Mouse (Mus musculus) telencephalon, adult 2 months (tissue): Measurements from ENCODE around the gene Gm20388.
"Not testable (repeated sequence)": the region's sequence is repeated elsewhere in the genome, so short reads cannot be mapped to it uniquely, and the experiment has no call there.

Experiments used
- DNase-seq: peaks from one replicate; pipeline ENCODE4 v3.0.0-alpha.2; 2011; ENCODE audit warnings: low read depth, low spot score

Gm20388 gene

GRCm38 (mm10) chr8:123027786-123028185 lies 3117.1 kb downstream of the Gm20388 start:
- DNase-seq: no peak

- not testable (repeated sequence) for DNase-seq
These were observed 3119.4 kb downstream of the Gm20388 start for GRCm38 (mm10) chr8:123030091-123030490.

- DNase-seq: no peak
These were observed 3120.8 kb downstream of the Gm20388 start for GRCm38 (mm10) chr8:123031321-123031978.

- DNase-seq: no peak
These were observed 3122.1 kb downstream of the Gm20388 start for GRCm38 (mm10) chr8:123032730-123033129.

GRCm38 (mm10) chr8:123033431-123033830 lies 3122.8 kb downstream of the Gm20388 start:
- DNase-seq: no peak

GRCm38 (mm10) chr8:123034171-123034570 lies 3123.5 kb downstream of the Gm20388 start:
- DNase-seq: no peak

GRCm38 (mm10) chr8:123036956-123037355 lies 3126.3 kb downstream of the Gm20388 start:
- DNase-seq: no peak

- no peak for DNase-seq
These were observed 3126.8 kb downstream of the Gm20388 start for GRCm38 (mm10) chr8:123037487-123037886.

GRCm38 (mm10) chr8:123038351-123038750 lies 3127.7 kb downstream of the Gm20388 start:
- DNase-seq: no peak

GRCm38 (mm10) chr8:123039376-123040109 lies 3128.9 kb downstream of the Gm20388 start:
- DNase-seq: no peak

GRCm38 (mm10) chr8:123040110-123040650 lies 3129.5 kb downstream of the Gm20388 start:
- no peak for DNase-seq

GRCm38 (mm10) chr8:123041008-123041773 lies 3130.6 kb downstream of the Gm20388 start:
- peak; percentile 36 for DNase-seq

- DNase-seq: no peak
These were observed 3131.1 kb downstream of the Gm20388 start for GRCm38 (mm10) chr8:123041774-123042105.

- DNase-seq: peak; percentile 99
These were observed 3131.7 kb downstream of the Gm20388 start, which contains the start of gene Ankrd11 for GRCm38 (mm10) chr8:123042158-123042973. Ankrd11 (minus strand) TSS chr8:123042277.

GRCm38 (mm10) chr8:123042974-123043625 lies 3132.5 kb downstream of the Gm20388 start:
- no peak for DNase-seq

- DNase-seq: no peak
These were observed 3133.3 kb downstream of the Gm20388 start for GRCm38 (mm10) chr8:123043941-123044340.

- not testable (repeated sequence) for DNase-seq
These were observed 3134.2 kb downstream of the Gm20388 start for GRCm38 (mm10) chr8:123044743-123045425.

- DNase-seq: no peak
These were observed 3136.1 kb downstream of the Gm20388 start for GRCm38 (mm10) chr8:123046706-123047105.

- no peak for DNase-seq
These were observed 3137.2 kb downstream of the Gm20388 start for GRCm38 (mm10) chr8:123047827-123048226.

GRCm38 (mm10) chr8:123048402-123048801 lies 3137.8 kb downstream of the Gm20388 start:
- DNase-seq: no peak
